Mouse (Mus musculus) megakaryocyte, embryonic 14.5 days (primary cell): Measurements from ENCODE around the gene Enpp5.

Experiments used
- FLI1 ChIP-seq: IDR thresholded peaks from 2 replicates; pipeline ENCODE4 v1.6.1; 2012; ENCODE audit warnings: low read length, inconsistent platforms, mixed read lengths
- GATA1 ChIP-seq: IDR thresholded peaks from 3 replicates; pipeline ENCODE4 v1.6.1; 2012; ENCODE audit warnings: mixed read lengths, low read length, inconsistent platforms, borderline replicate concordance

GRCm38 (mm10) chr17:44101961-44102360 lies 23.3 kb downstream of the Enpp5 start:
- TF ChIP-seq FLI1 (no peak), GATA1 (no peak)
